Mouse (Mus musculus) left cerebral cortex, postnatal 14 days (tissue): ENCODE results near the gene Pdzd2. TPM values are rescaled to one million over a fixed set of nuclear protein-coding genes. Genes with fewer than 3 reads are reported as not detected.
A peak's percentile ranks its signal among the peaks of the same experiment; 100 is the strongest.

ENCODE experiments used
- DNase-seq, 2 experiments: peaks; one replicate each; pipeline ENCODE4 v3.0.0; 2021 to 2022; ENCODE audit warnings: low spot score in 2 of 2, mixed read lengths in 1 of 2
- intact Hi-C: fragments of 180-260 bp; cut with DNase I; formaldehyde crosslinking; loops from one replicate; pipeline ENCODE4 v1.15.1; 2025
- total RNA-seq, 2 experiments: library from RNA; stranded (reverse); gene quantifications; 2 replicates each; pipeline ENCODE4 v1.2.3; 2021

The Pdzd2 gene
- total RNA-seq, 2 experiments from 2014 or later: 81.5 to 91.1 TPM

DNA sequence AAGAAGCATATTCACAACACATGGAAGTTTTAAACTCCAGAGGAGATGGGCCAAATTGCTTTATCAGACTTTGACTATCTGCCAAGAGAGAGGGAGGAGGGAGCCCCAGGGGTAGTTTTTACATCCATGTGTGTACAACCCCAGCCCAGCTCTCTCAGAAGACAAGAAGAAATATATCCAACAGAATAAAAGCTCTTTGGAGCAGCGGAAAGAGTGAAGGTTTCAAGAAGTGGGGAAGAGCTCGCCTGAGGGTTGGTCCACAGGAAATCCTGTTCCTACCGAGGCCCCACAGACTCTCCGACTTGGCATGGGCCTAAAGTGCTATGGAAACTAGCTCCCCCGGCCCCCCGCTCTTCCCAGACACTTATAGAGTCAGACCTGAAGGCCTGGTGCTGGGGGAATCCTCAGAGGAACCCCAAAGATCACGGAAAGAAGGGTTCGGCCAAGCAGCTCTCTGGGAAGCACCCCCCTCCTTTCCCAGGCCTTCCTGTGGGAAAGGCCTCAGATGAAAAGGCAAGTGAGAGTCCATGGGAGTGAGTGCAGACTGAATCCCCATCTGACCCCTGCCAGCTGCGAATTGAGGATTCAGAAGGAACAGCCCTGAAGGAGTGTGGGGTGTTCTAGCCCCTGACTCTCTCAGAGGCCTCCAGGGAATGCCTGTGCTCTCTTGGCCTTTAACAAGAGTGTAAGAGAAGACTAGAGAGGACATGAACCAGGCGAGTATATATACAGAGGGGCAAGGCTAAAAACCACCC lies 134.3 kb downstream of the Pdzd2 start:
- intact Hi-C loops: no loop called here
- DNase-seq: no peak

DNA sequence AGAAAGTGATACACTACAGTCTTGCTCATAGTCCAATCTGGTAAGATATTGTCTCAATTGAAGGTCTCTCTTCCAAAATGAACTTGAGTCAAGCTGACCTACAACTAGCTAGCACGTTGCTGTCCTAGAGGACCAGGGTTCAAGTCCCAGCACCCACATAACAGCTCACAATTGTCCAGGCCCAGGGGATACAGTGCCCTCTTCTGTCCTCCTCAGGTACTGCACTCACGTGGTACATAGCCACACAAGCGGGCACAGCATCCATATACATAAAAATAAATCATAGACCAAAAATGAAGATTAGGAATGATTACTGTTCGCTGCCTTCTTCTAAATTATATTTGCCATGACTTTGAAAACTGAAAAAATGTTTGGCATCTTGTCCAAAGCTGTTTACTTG lies 136.1 kb downstream of the Pdzd2 start:
- no peak for DNase-seq
- intact Hi-C loops: no loop called here

DNA sequence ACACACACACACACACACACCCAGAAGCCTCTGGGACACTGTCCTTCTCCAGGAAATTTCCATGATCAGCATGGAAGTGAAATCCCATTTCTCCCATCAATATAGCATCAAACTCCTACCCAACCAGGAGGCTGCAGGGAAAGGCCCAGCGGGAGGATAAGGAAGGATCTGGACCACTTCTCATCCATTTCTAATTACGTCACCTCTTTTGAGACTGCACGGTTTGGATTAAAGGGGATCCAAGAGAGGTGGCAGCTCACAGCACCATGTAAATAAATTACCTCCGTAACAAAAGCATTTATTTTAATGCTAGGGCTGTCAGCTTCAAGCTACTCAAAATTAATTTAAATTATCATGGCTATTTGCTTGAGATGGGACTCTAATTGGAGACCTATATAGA lies 146.6 kb downstream of the Pdzd2 start:
- no peak for DNase-seq
- intact Hi-C loops: no loop called here

DNA sequence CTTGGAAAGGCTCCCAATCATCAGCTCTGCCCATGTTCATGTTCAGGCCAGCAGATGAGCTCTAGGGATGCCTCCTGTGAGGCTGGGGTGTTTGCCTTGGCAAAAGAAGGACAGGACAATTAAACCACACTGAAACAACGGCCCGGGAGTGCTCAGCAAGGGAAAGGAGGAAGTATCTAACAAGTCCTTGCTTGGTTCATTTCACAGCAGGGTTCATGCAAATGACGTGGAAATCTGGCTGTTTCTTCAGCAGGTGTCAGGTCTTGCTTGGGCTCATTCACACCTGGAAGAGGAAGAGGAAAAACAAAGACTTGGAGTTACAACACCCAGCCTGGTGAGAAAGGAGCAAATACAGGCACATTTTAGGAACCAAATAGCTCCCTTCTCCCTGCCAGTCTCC lies 147.1 kb downstream of the Pdzd2 start:
- DNase-seq: no peak
- intact Hi-C loops: no loop called here

DNA sequence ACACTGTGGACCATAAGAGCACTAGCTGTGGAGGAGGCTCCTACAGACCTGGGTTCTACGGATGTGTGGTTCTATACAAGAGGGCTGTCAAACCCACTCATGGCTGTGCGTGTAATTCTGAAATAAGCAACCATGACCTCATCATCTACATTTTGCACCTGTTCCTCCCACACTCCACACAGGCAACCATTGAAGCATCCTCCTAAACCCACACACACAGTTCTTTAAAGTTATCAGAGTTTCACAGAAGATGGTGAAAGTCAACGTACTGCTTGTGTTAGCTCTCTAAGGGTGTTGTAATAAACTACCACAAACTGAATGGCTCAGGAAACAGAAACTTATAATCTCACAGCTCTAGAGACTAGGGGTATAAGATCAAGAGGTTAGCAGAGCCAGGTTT lies 151.1 kb downstream of the Pdzd2 start:
- intact Hi-C loops: no loop called here
- DNase-seq: no peak

DNA sequence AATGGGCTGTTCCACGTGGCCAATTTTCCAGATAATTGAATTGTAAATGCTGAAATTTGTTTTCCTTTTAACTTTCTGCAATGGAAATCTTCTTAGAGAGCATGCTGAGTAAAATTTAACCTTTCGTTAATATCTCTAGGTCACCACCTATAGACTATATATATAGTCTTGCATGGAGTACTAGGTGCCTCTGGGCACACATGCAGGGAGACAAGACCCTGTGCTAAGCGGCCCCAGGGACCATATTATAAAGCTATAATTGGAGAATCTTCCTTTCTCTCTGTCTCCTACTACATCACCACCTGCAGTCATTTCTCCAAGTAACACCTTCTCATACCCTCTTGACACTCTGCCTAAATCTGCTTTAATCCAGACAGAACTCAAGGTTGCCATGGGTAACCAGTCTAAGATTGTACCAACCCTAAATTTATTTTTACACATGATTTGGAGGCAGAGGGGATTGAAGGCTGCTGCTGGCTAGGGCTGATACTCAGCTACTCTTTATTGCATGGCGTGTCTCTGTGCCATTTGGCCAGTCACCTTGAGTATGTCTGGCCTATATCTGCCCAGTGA lies 152.8 kb downstream of the Pdzd2 start:
- intact Hi-C loops: loop anchor here (1.0 to 2.0 kb wide), 2 partner anchors 153 to 208 kb away; no protein-coding TSS in a partner anchor
- DNase-seq: peak in 1 of 2 experiments; percentile 27

DNA sequence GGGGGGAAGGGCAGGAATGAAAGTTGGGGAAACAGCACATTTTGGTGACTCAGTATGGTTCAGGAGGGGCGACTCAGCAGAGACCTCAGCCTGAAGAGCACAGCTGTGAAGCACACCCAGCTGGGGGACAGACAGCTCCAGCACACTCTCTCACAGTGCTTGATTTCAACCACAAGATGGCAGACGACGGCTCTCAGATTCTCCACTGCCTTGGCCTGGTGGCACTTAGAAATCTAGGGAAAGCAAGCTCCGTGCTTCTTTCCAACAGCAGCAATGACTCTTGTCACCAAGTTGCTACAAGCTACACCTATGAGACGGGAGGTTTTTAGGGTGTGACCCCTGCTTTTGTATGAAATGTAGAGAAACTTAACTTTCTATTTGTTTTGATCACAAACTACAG lies 153.6 kb downstream of the Pdzd2 start:
- intact Hi-C loops: loop anchor here (1.0 to 2.0 kb wide), 2 partner anchors 154 to 209 kb away; no protein-coding TSS in a partner anchor
- peak; percentile 87 for DNase-seq

DNA sequence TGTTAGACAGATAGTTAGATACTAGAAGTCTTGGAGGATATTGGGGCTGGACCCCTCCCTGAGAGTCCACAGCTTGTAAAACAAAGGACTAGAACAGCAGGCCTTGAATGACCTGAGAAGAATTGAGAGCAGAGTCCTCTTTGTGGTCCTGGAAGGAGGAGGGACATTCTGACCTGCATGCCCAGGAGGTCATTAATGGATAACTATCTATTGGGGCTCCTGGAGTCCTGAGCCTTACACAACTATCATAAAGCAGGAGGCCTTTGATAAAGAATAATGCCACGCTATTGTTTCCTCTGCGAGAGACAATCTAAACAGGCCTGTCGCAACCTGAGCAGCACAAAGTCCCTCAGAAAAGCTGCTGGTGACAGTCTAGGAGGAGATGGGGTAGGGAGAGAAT lies 156.7 kb downstream of the Pdzd2 start:
- intact Hi-C loops: no loop called here
- no peak for DNase-seq

DNA sequence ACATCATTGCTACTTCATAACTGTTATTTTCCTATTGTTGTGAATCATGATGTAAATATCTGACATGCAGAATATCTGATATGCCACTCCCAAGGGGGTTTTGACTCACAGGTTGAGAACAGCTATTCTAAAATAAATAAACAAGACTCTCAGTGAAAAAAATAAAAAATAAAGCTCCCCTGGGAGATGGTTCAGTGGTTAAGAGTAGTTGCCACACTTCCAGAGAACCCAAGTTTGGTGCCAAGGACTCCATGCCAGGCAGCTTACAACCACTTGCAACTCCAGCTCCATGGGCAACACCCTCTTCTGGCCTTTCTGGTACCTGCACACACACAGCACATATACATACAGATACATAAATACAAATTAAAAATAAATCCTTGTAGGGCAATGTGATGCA lies 157.3 kb downstream of the Pdzd2 start:
- no peak for DNase-seq
- intact Hi-C loops: no loop called here

DNA sequence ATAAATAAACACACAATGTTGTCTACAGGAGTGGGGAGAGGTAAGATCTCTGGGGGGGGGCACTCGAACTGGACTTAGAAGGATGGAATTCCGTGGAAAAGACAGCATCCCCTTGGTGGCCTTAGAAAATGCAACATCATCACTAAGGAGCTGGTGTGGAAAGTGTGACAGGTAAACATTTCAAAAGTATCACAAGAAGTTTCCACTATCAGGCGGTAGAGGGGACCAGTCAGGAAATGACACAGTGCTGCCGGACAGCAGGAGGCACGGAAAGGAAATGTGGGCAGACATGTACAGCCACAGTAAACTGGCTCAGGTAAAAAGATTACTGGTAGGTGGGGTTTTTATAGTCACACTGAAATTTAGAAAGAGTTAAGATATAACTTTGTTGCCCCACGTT lies 160.5 kb downstream of the Pdzd2 start:
- DNase-seq: no peak
- intact Hi-C loops: loop anchor here (10.0 kb wide), 1 partner anchor 304 kb away; no protein-coding TSS in a partner anchor

DNA sequence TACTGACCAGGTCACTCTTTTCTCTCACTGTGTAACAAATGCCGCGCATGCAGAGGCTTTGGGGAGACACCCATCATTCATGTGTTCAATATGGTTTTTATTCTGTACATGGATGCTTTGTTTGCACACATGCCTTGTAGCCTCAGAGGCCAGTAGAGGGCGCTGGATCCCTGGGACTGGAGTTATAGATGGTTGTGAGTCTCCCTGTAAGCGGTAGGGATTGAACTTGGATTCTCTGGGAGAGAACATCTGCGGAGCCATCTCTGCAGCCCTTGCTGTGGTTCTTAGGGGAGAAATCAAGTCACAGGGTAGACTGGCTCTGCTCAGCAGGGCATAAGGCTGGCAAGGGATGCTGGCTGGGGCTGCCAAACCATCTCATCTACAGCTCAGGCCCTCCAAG lies 161.4 kb downstream of the Pdzd2 start:
- intact Hi-C loops: loop anchor here (10.0 kb wide), 1 partner anchor 303 kb away; no protein-coding TSS in a partner anchor
- peak; percentile 78 for DNase-seq

DNA sequence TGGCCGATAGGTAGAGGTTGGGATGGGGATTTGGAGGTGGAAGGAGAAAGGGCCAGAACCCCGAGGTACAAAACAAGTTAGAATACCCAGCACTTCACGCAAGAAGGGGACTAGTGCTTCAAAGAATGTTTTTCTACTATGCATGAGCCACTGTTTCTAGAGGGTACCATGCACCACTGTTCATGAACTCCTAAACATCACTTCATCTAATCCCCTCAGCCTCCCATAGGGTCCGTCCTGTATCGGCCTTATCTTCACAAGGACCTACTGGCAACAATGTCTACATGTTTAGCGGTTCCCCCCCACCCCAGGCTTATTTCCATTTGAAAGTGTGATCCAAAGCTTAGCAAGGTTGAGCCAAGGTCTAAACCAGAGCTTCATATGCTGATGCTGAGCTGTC lies 162.0 kb downstream of the Pdzd2 start:
- intact Hi-C loops: loop anchor here (1.0 to 10.0 kb wide), 2 partner anchors 206 to 303 kb away; no protein-coding TSS in a partner anchor

DNA sequence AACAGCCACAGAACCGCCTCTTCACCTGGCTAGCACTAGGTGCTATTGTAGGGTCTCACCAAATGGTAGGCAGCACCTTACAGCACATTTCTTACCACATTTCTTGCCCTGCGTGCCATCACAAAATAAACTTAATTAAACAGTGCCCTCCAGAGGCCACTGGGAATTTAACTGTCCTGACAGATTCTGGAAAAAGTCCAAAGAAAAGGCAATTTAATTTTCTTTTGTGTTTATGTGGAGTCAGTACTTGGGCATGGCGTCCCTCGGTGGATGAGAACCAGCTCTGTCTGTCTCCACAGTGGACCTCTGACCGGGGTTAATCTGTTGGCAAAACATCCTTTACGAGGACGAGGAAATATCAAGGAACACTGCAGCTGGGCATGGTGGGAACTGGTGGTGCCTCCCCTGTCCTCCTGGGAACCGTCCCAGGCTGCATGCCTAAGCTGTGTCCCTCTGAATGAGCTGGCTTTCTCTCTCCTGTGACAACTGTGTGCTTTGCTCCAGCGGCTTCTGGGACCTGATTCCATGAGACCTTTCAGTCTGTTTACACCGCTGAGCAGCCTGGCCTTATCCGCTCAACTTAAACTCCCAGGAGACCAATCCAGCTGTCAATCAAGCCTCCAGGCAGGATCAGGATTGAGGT lies 162.5 kb downstream of the Pdzd2 start:
- DNase-seq: peak; percentile 59 to 72
- intact Hi-C loops: loop anchor here (1.0 to 10.0 kb wide), 2 partner anchors 206 to 302 kb away; no protein-coding TSS in a partner anchor

More for the DNA sequence above, 162.0 kb downstream of the Pdzd2 start:
- DNase-seq: no peak

DNA sequence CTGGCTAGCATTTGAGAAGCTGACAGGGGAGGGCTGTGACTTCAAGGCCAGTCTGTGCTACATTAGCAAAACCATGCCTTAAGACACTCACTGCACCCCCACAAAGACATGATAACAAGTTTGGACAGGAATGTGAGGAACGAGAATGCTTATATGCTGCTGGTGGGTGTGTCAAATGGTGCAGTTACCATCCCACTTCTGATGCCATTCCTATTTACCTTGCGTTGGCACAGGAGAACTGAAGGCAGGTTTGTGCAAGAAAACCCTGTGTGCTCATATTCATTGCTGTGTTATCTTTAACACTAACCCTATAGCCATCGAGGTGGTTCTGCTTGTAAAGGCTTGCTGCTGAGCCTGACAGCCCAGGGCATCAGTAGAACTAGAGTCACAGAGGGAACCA lies 166.1 kb downstream of the Pdzd2 start:
- DNase-seq: no peak
- intact Hi-C loops: loop anchor here (10.0 kb wide), 1 partner anchor 299 kb away; no protein-coding TSS in a partner anchor

DNA sequence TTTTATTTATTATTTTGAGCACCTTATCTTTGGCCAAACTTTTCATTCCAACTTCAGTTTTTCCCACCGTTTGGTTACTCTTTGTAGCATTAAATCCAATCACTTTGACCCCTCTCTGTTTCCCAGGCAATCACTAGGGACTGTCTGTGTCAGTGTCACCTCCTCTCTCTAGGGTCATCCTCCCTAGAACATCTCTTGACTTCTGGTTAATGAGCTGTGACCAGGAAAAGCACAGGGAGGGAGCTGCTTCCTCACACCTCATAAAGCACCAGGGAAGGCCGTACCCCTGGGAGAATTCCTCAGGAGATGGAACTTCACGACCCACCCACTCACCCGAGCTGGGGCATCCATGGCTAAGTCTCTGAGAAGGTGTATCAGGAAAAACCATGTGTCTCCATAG lies 168.6 kb downstream of the Pdzd2 start:
- no peak for DNase-seq
- intact Hi-C loops: loop anchor here (10.0 kb wide), 1 partner anchor 296 kb away; no protein-coding TSS in a partner anchor

DNA sequence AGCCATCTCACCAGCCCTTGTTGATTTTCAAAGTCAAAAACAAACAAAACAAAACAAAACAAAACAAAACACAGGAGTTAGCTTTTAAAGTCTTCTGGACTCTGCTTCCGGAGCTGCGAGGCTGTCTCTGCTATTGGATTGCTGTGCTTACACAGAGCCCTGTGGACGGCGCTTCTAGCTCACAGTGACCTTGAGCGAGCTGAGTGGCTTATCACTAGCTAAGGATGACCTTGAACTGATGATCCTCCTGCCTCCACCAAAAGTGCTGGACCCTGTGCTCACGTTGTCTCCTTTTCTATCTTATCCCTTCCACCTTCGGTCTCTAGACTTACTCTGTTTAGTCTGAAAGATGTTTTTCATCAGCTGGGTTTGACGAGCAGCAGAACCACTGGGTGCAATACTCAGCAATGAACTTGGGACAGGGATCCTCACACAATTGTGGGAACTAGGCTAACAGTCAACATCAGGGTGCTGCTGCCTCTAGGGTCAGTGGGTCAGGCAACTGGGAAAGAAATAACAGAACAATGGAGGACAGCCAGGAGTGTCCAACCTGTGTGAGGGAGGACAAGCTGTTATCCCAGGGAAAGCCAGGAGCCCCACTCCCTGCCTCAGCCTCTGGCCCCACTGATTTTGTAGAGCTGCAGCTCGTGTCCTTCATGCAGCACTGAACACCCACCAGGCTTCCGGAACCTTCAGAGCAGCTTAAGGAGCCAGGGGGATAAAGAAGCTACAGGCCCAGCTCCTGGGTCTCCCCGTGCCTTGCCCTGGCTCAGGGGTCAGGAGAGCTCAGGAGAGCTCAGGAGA lies 172.9 kb downstream of the Pdzd2 start:
- intact Hi-C loops: no loop called here
- DNase-seq: no peak

DNA sequence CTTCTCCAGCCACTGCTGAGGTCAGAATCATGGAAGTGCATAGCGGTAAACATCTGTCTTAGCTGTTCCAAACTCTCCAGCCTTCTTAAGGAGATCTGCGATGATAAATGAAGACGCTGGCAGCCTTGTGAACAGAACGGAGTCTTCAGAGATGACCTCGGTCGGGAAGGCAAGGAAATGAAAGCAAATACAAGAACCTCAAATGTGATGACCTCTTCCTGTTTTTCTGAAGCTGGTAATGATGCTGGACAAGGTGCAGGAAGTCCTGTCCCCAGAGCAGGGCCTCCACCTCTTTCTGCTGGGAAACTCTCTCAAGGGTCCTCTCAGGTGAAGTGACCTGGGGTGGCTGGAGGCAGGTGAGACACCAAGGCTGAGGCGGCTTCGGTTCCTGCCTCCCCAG lies 174.4 kb downstream of the Pdzd2 start:
- no peak for DNase-seq
- intact Hi-C loops: no loop called here

DNA sequence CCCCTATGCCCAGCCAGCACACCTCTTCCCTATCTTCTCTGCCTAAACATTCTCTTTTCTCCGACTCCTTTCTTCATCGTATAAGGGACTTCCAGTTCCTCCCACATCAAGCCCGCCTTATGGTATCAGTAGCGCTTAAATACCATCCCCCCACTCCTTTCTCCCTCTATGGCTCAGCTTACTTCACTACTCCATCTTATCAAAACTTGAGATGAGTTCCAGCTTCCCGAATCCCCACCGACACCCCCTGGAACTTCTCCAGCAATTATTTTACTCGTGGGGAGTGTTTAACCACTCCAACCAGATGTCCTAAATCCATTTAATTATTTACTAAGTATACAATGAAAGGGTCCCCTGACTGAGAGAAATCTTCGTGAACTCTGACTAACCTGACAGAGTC lies 179.2 kb downstream of the Pdzd2 start:
- intact Hi-C loops: no loop called here
- DNase-seq: no peak

DNA sequence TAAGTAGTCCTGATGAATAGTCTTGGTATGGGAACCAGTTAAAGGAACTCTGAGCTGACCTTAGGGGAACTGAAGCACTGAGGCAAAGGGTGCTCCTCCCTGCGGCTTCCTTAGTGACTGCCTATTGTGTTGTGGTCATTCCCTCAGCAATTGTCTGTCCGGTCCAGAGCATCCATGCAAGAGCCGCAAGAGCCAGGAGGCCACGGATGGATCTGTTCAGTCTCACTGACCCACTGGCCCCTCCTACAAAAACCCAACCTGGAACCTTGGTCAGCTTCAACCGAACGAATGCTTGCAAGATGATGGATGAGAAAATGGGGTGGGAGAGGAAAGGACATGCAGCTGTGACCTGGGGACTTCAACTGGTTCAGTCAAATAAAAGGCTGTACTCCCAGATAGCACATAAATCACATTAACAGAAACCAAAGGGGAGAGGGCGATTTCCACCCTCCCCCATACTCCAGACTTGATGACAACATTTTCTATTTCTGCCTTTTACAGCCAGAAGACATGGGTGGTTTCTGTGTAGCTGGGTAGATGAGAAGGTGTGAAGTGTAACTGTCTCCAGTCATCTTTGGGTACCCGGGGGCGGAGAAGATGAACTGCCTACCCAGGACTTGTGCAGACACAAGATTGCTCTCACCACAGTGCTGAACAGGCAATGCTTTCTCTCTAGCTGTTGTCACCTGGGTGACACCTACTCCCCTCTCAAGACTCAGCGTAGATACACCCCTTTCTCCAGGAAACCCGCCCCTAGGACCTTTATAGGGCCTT lies 181.9 kb downstream of the Pdzd2 start:
- intact Hi-C loops: no loop called here
- peak; percentile 30 to 67 for DNase-seq
